Mouse (Mus musculus) heart, postnatal 0 days (tissue): Measurements from ENCODE around the gene Klk9. TPM values are rescaled to one million over a fixed set of nuclear protein-coding genes. Genes with fewer than 3 reads are reported as not detected.

Source experiments
- ATAC-seq: fragments of 200-750 bp; cut with Nextera tagmentation; 2 replicates; pipeline ENCODE4 v1.8.0; 2017; ENCODE audit warnings: low read depth, moderate number of reproducible peaks, moderate library complexity; ENCODE audit not compliant: insufficient read depth
- DNase-seq: peaks from one replicate; pipeline ENCODE4 v3.0.0-alpha.2; 2016; ENCODE audit warnings: low spot score
- H3K27ac ChIP-seq: fragments of 300-500 bp; sonication (generic); 2 replicates; pipeline ENCODE4 v1.5.1; 2014; ENCODE audit warnings: low read depth, mild to moderate bottlenecking
- H3K27me3 ChIP-seq: fragments of 300-500 bp; sonication (generic); 2 replicates; pipeline ENCODE4 v1.6.1; 2014; ENCODE audit warnings: low read length, mixed read lengths; ENCODE audit not compliant: control insufficient read depth, insufficient read depth
- H3K36me3 ChIP-seq: fragments of 300-500 bp; sonication (generic); replicated peaks from 2 replicates; pipeline ENCODE4 v1.6.1; 2014; ENCODE audit warnings: low read length, mixed read lengths; ENCODE audit not compliant: control insufficient read depth, insufficient read depth
- H3K4me1 ChIP-seq: fragments of 300-500 bp; sonication (generic); 2 replicates; pipeline ENCODE4 v1.6.1; 2014; ENCODE audit warnings: antibody characterized with exemption; ENCODE audit not compliant: control insufficient read depth, insufficient read depth
- H3K4me2 ChIP-seq: fragments of 300-500 bp; sonication (generic); 2 replicates; pipeline ENCODE4 v1.6.1; 2014; ENCODE audit warnings: low read depth, mild to moderate bottlenecking, low read length, moderate library complexity
- H3K4me3 ChIP-seq: fragments of 300-500 bp; sonication (generic); 2 replicates; pipeline ENCODE4 v1.5.1; 2014; ENCODE audit warnings: low read depth, low read length
- H3K9ac ChIP-seq: fragments of 300-500 bp; sonication (generic); replicated peaks from 2 replicates; pipeline ENCODE4 v1.6.1; 2014; ENCODE audit warnings: low read depth, low read length, mixed read lengths
- H3K9me3 ChIP-seq: fragments of 300-500 bp; sonication (generic); replicated peaks from 2 replicates; pipeline ENCODE4 v1.6.1; 2016; ENCODE audit warnings: low read length; ENCODE audit not compliant: control insufficient read depth
- CTCF ChIP-seq: IDR thresholded peaks from 2 replicates; pipeline ENCODE4 v1.5.1; 2016; ENCODE audit warnings: antibody characterized with exemption, control low read depth, low read depth
- EP300 ChIP-seq: IDR thresholded peaks from 2 replicates; pipeline ENCODE4 v1.6.1; 2016; ENCODE audit warnings: antibody characterized with exemption, low read depth
- WGBS: fragments of 180-500 bp; shearing (Covaris S2); extraction: QIAGEN DNeasy Blood & Tissue Kit; methylation state at CpG from one replicate; pipeline ENCODE4 v1.1.7; 2014; 5-methylcytosine and 5-hydroxymethylcytosine counted together
- polyA plus RNA-seq: library from polyadenylated mRNA; unstranded; fragments of >200 nt; fragmentation: Nextera tagmentation; extraction: Ambion mirVana; gene quantifications from 2 replicates; pipeline ENCODE4 v1.2.1, GENCODE M21; 2015
- total RNA-seq: library from RNA; depleted of rRNA; stranded (reverse); fragments of >200 nt; gene quantifications from 2 replicates; pipeline ENCODE4 v1.2.3, GENCODE M21; 2014; ENCODE audit warnings: low replicate concordance; rRNA removed

The Klk9 gene
- total RNA-seq: not detected in 2 replicates
- 0.08 TPM in 1 of 2 replicates, not detected in the other for polyA plus RNA-seq

DNA sequence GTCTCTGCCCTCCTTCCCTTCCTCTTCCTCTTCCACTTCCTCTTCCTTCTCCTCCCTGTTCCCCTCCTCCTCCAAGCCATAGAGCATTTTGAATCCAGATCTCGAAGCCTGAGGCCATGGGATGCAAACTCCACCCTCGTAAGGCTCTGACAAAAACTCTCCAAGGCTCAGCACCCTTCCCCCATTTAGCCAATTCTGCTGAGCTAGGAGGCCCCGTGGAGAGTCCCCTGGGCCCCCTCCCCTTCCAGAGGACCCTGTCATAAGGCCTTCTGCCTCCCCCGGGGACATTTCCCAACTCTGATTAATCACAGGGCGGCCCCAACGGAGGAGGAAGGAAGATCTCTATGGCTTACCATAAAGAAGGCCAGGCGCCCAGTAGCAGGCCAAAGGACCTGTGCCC is at the start of gene Klk9:
Gene Klk9 (plus strand): TSS at position 301 of the 400 bp plus-strand sequence.
- WGBS: 63% methylated on average over 7 of the region's 7 CpGs
- Histone ChIP-seq H3K9me3 (no peaks in the 10 kb centered on the region), H3K27me3 (peaks cover 10% of the 10 kb centered on the region; the same call in 1 of the 2 replicates), H3K9ac (no peak within 1 kb of the TSS), H3K36me3 (no peaks in the 10 kb centered on the region), H3K27ac (no peak within 1 kb of the TSS), H3K4me1 (peaks cover 8% of the 10 kb centered on the region), H3K4me2 (no peak within 1 kb of the TSS), H3K4me3 (no peak within 1 kb of the TSS)
- DNase-seq (no peak), ATAC-seq (no peak)
- TF ChIP-seq EP300 (no peak), CTCF (no peak)

DNA sequence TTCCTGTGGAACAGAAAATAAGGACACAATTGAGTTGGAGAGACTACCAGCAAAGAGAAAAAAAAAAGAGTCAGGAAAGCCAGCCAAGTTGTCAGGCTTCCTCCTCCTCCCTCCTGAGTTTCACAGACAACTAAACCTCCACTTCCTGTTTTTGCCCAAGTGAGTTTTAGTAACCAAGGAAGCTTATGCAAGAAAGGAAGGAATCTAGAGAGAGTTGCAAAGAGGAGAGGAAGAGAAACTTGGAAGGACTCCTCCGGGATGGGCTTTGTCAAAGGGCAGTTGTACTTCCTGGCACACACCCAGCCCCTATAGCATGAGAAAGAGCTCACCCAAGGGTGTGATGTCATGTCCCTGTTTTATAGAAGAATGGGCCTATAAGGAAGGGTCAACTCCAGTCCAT is 43.9 kb upstream of the Klk9 start:
- H3K4me3 ChIP-seq: no peak overlapping the region
- H3K4me2 ChIP-seq: no peak overlapping the region
- ATAC-seq (peak; percentile 49), DNase-seq (peak; percentile 39)
- no peak overlapping the region for H3K9ac ChIP-seq
- no peaks in the 10 kb centered on the region for H3K27me3 ChIP-seq
- peak overlapping the region; percentile 40; the same call in 1 of the 2 replicates for H3K27ac ChIP-seq
- no peaks in the 10 kb centered on the region for H3K9me3 ChIP-seq
- no peak for TF ChIP-seq CTCF
- WGBS: 52% methylated on average over 1 of the region's 1 CpGs
- H3K36me3 ChIP-seq: no peaks in the 10 kb centered on the region
- no peaks in the 10 kb centered on the region for H3K4me1 ChIP-seq

GRCm38 (mm10) chr7:43752806-43753205 is 38.9 kb upstream of the Klk9 start:
- no peaks in the 10 kb centered on the region for H3K27me3 ChIP-seq
- ATAC-seq: no peak
- TF ChIP-seq EP300 (no peak), CTCF (no peak)
- no peaks in the 10 kb centered on the region for H3K9me3 ChIP-seq
- H3K4me2 ChIP-seq: no peak overlapping the region
- no peak for DNase-seq
- H3K4me1 ChIP-seq: no peaks in the 10 kb centered on the region
- no peak overlapping the region for H3K27ac ChIP-seq
- no peak overlapping the region for H3K9ac ChIP-seq
- H3K36me3 ChIP-seq: no peaks in the 10 kb centered on the region
- WGBS: 22% methylated on average over 2 of the region's 2 CpGs
- no peak overlapping the region for H3K4me3 ChIP-seq

GRCm38 (mm10) chr7:43766484-43766883 is 25.2 kb upstream of the Klk9 start:
- Histone ChIP-seq H3K4me3 (no peak overlapping the region), H3K27ac (no peak overlapping the region), H3K9ac (no peak overlapping the region), H3K36me3 (no peaks in the 10 kb centered on the region), H3K9me3 (no peaks in the 10 kb centered on the region), H3K27me3 (no peaks in the 10 kb centered on the region), H3K4me2 (no peak overlapping the region), H3K4me1 (no peaks in the 10 kb centered on the region)
- WGBS: 40% methylated on average over 8 of the region's 8 CpGs
- TF ChIP-seq CTCF (no peak), EP300 (no peak)
- DNase-seq: no peak
- ATAC-seq: no peak

GRCm38 (mm10) chr7:43768597-43768996 is 23.1 kb upstream of the Klk9 start, which contains the start of gene Klk12:
Klk12 (plus strand) TSS chr7:43768897.
- no peak for TF ChIP-seq EP300
- TF ChIP-seq CTCF: no peak
- no peak within 1 kb of the TSS for H3K9ac ChIP-seq
- ATAC-seq: no peak
- no peak within 1 kb of the TSS for H3K27ac ChIP-seq
- no peak within 1 kb of the TSS for H3K4me3 ChIP-seq
- no peaks in the 10 kb centered on the region for H3K27me3 ChIP-seq
- 63% methylated on average over 4 of the region's 4 CpGs for WGBS
- H3K36me3 ChIP-seq: no peaks in the 10 kb centered on the region
- no peaks in the 10 kb centered on the region for H3K4me1 ChIP-seq
- no peak within 1 kb of the TSS for H3K4me2 ChIP-seq
- DNase-seq: no peak
- no peaks in the 10 kb centered on the region for H3K9me3 ChIP-seq

DNA sequence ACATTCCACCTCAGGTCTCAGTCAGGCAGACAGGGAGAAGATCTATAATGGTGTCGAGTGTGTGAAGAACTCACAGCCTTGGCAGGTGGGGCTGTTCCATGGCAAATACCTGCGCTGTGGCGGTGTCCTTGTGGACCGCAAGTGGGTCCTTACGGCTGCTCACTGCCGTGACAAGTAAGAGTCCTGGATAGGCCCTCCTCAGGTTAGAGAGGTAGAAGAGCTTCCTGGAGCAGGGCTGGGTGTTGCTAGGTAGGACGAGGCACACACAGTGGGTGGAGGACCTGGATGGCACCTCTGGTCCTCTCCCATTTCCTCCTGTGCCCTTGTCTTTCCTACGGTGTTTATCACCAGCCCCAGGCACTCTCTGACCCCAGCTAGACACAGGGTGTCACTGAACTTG is 22.1 kb upstream of the Klk9 start:
- DNase-seq: no peak
- 83% methylated on average over 8 of the region's 8 CpGs for WGBS

More for the DNA sequence above, 22.1 kb upstream of the Klk9 start:
- Histone ChIP-seq H3K36me3 (no peaks in the 10 kb centered on the region), H3K27ac (no peak overlapping the region), H3K4me3 (no peak overlapping the region), H3K9me3 (no peaks in the 10 kb centered on the region), H3K4me1 (no peaks in the 10 kb centered on the region), H3K4me2 (no peak overlapping the region), H3K27me3 (no peaks in the 10 kb centered on the region), H3K9ac (no peak overlapping the region)
- TF ChIP-seq CTCF (no peak), EP300 (no peak)
- no peak for ATAC-seq
